8 mouse cellular contexts compared by ENCODE assay signal in genomic region chr7:96212224-96212591, GRCm38 (mm10). TPM values are rescaled to one million over a fixed set of nuclear protein-coding genes. Genes with fewer than 3 reads are reported as not detected.
DNase-seq lines count a peak whose midpoint lies in the region; ATAC-seq and TF ChIP-seq lines count a peak whose summit lies in the region.

No protein-coding gene starts in this region.

- WGBS in heart, embryonic 10.5 days: under 1% methylated on average over 9 of the region's 9 CpGs
- 8% methylated on average over 9 of the region's 9 CpGs for WGBS in spleen, adult 2 months
- WGBS in liver, embryonic 13.5 days (ENCODE audit: insufficient replicate concordance): 3% methylated on average over 9 of the region's 9 CpGs

- TF ChIP-seq POLR2A in spleen, adult 2 months (IDR thresholded peaks at IDR 0.05; ENCODE audit: low read depth, low read length): no peak

- DNase-seq in heart, embryonic 10.5 days (ENCODE audit: low spot score): no peak
- DNase-seq in heart, postnatal 36 days: no peak
- DNase-seq in spleen, adult 2 months (ENCODE audit: low read depth in 1 of 2, low spot score in 2 of 2): no peak
- DNase-seq in spleen, adult 12 weeks (ENCODE audit: low spot score): no peak
- no peak for DNase-seq in liver, embryonic 13.5 days
- no peak for DNase-seq in urinary bladder, postnatal 14 days (ENCODE audit: low spot score)
- DNase-seq in right cerebral cortex, postnatal 14 days: no peak
- DNase-seq in spleen, postnatal 36 days (ENCODE audit: low spot score in 2 of 2): no peak

- intact Hi-C loops in heart, postnatal 36 days (cut with DNase I): no loop called here

- peak overlapping the region; percentile 83; the same call in 1 of the 2 replicates for H3K27ac ChIP-seq in heart, embryonic 10.5 days
- H3K27ac ChIP-seq in spleen, adult 2 months (ENCODE audit: insufficient read depth, low read length): no peak overlapping the region
- H3K27ac ChIP-seq in liver, embryonic 13.5 days: no peak overlapping the region

- no peak for TF ChIP-seq CTCF in spleen, adult 2 months (IDR thresholded peaks at IDR 0.05; ENCODE audit: extremely low read depth, insufficient read depth, insufficient read length, insufficient replicate concordance)

- no peak overlapping the region for H3K9ac ChIP-seq in liver, embryonic 13.5 days

- peaks cover 70% of the 10 kb centered on the region for H3K27me3 ChIP-seq in heart, embryonic 10.5 days (ENCODE audit: insufficient read depth, poor library complexity, severe bottlenecking)
- H3K27me3 ChIP-seq in spleen, adult 2 months (ENCODE audit: control insufficient read depth, insufficient read depth, low read length): peaks cover 27% of the 10 kb centered on the region
- H3K27me3 ChIP-seq in liver, embryonic 13.5 days: peaks cover 87% of the 10 kb centered on the region

- peak overlapping the region; percentile 75 for H3K4me3 ChIP-seq in heart, embryonic 10.5 days
- H3K4me3 ChIP-seq in spleen, adult 2 months (ENCODE audit: extremely low read depth, insufficient read depth, insufficient read length): peak overlapping the region; percentile 12; the same call in 1 of the 2 replicates
- H3K4me3 ChIP-seq in liver, embryonic 13.5 days (replicated peaks): peak overlapping the region; percentile 42; the same call in 1 of the 2 replicates

- H3K36me3 ChIP-seq in heart, embryonic 10.5 days: no peaks in the 10 kb centered on the region
- H3K36me3 ChIP-seq in spleen, adult 2 months (ENCODE audit: control insufficient read depth, insufficient read depth, low read length): no peaks in the 10 kb centered on the region
- no peaks in the 10 kb centered on the region for H3K36me3 ChIP-seq in liver, embryonic 13.5 days

- H3K9me3 ChIP-seq in heart, embryonic 10.5 days: no peaks in the 10 kb centered on the region
- no peaks in the 10 kb centered on the region for H3K9me3 ChIP-seq in liver, embryonic 13.5 days (replicated peaks)

- no peak for ATAC-seq in liver, embryonic 13.5 days (ENCODE audit: low read depth)

- peaks cover 37% of the 10 kb centered on the region for H3K4me1 ChIP-seq in heart, embryonic 10.5 days
- H3K4me1 ChIP-seq in spleen, adult 2 months (ENCODE audit: control insufficient read depth, insufficient read depth, insufficient read length): peaks cover 2% of the 10 kb centered on the region; the same call in 1 of the 2 replicates
- peaks cover 10% of the 10 kb centered on the region; the same call in 1 of the 2 replicates for H3K4me1 ChIP-seq in liver, embryonic 13.5 days (replicated peaks)

- peak overlapping the region; percentile 69 for H3K4me2 ChIP-seq in liver, embryonic 13.5 days

RNA-seq across cellular contexts. Expression of gene Tenm4, which starts 41.2 kb away (rescaled TPM):
- polyA plus RNA-seq in heart, embryonic 10.5 days (2016; fragmentation: Nextera tagmentation; extraction: Ambion mirVana): 7.6 and 16.8 TPM in 2 replicates
- total RNA-seq in heart, postnatal 36 days (2021): under 1 TPM; 0.36 to 0.81 TPM
- 0.89 and 1.2 TPM in 2 replicates for polyA plus RNA-seq in spleen, adult 2 months (2012; rRNA removed)
- polyA plus RNA-seq in liver, embryonic 13.5 days (2015; fragmentation: Nextera tagmentation; extraction: Ambion mirVana): 0.47 and 0.67 TPM in 2 replicates

Comparison
In these comparisons a context has a peak if more than half of its experiments do, and no peak if none do; other contexts are left out.
1. H3K4me3 ChIP-seq: peak in every context shown above with its lines; median percentile 75 in heart, embryonic 10.5 days; 42 in liver, embryonic 13.5 days; 12 in spleen, adult 2 months.